10 mouse cellular contexts compared by ENCODE assay signal in the genomic region with DNA sequence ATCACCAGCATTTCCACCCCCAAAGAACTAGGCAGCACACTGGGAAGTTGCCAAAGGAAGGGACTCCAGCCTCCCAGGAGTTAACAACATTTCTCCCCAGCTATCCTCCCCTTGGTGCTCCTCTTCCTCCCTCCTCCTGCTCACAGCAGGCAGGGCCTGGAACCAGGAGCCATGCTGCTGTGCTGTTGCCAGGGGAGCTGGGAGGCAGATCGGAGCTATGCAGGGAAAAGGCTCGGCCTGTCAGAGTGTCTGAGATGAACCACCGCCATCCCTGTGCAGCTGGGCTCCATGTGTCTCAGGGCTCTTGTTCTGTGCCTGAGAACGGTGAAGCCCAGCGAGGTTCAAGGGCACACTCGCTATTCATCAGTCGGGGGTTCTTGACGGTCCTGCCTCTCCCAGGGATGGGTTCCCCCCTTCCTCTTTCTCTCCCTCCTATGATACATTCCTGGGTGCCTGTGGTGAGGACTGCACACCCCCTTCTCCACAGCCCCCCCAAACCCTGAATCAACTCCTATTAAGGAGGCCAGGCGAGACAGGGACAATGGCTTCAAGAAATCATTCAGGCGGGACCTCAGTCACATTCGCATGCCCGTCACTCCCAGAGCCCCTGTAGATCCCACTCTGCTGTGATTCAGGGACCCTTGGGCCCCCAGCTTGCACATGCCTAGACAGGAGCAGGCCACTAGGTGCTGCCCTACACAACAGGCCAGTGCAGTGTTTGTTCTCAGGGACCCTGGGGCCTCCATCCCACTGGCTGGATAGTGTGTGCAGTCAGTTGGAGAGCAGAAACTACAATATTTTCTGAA.
DNase-seq lines count a peak whose midpoint lies in the region; ATAC-seq and TF ChIP-seq lines count a peak whose summit lies in the region.
"Had no signal": no experiment of that assay in that cellular context is flagged by ENCODE, and none has a peak within 500 bp of the region (broad histone marks: within the 10 kb centered on the region; RNA-seq: fewer than 3 reads in every experiment).

No protein-coding gene starts in this region.

- no peak overlapping the region for H3K4me2 ChIP-seq in lung, embryonic 14.5 days
- H3K4me2 ChIP-seq in forebrain, embryonic 13.5 days, result peak overlapping the region; percentile 18
- H3K4me2 ChIP-seq in midbrain, embryonic 11.5 days, result no peak overlapping the region

- H3K27ac ChIP-seq in lung, embryonic 14.5 days (ENCODE audit: low read depth), result no peak overlapping the region
- peak overlapping the region; percentile 99 for H3K27ac ChIP-seq in forebrain, embryonic 13.5 days
- peak overlapping the region; percentile 94 for H3K27ac ChIP-seq in midbrain, embryonic 11.5 days (ENCODE audit: low read depth, low read length)

- peak; percentile 20 for TF ChIP-seq CTCF in lung, embryonic 14.5 days (IDR thresholded peaks at IDR 0.05; ENCODE audit: low read depth)

- WGBS in lung, embryonic 14.5 days, result 11% methylated on average over 12 of the region's 12 CpGs
- 4% methylated on average over 12 of the region's 12 CpGs for WGBS in forebrain, embryonic 13.5 days
- 3% methylated on average over 12 of the region's 12 CpGs for WGBS in midbrain, embryonic 11.5 days

- ATAC-seq in lung, embryonic 14.5 days (ENCODE audit: insufficient read depth), result no peak
- ATAC-seq in forebrain, embryonic 13.5 days, result peak; percentile 11; the same call in 1 of the 2 replicates
- peak; percentile 68 for ATAC-seq in midbrain, embryonic 11.5 days (ENCODE audit: low FRiP score)
- ATAC-seq in granulocyte monocyte progenitor cell, adult 5-6 weeks (replicated peaks; ENCODE audit: poor library complexity, severe bottlenecking), result no peak

- H3K9me3 ChIP-seq in lung, embryonic 14.5 days (ENCODE audit: low read depth, low read length), result no peaks in the 10 kb centered on the region
- H3K9me3 ChIP-seq in forebrain, embryonic 13.5 days (replicated peaks), result no peaks in the 10 kb centered on the region
- no peaks in the 10 kb centered on the region for H3K9me3 ChIP-seq in midbrain, embryonic 11.5 days (ENCODE audit: control insufficient read depth, low read length)

- peaks cover 94% of the 10 kb centered on the region for H3K27me3 ChIP-seq in lung, embryonic 14.5 days (ENCODE audit: insufficient read depth, low read length)
- H3K27me3 ChIP-seq in forebrain, embryonic 13.5 days, result no peaks in the 10 kb centered on the region
- H3K27me3 ChIP-seq in midbrain, embryonic 11.5 days (ENCODE audit: control insufficient read depth, insufficient read depth, low read length), result peaks cover 44% of the 10 kb centered on the region

- no peaks in the 10 kb centered on the region for H3K36me3 ChIP-seq in lung, embryonic 14.5 days (ENCODE audit: insufficient read depth)
- peaks cover 67% of the 10 kb centered on the region for H3K36me3 ChIP-seq in forebrain, embryonic 13.5 days (ENCODE audit: poor library complexity, severe bottlenecking)
- no peaks in the 10 kb centered on the region; the same call in 1 of the 2 replicates for H3K36me3 ChIP-seq in midbrain, embryonic 11.5 days (ENCODE audit: control insufficient read depth, insufficient read depth, low read length)

- no peak overlapping the region for H3K9ac ChIP-seq in lung, embryonic 14.5 days
- H3K9ac ChIP-seq in forebrain, embryonic 13.5 days, result peak overlapping the region; percentile 94
- peak overlapping the region; percentile 51; the same call in 1 of the 2 replicates for H3K9ac ChIP-seq in midbrain, embryonic 11.5 days (ENCODE audit: low read length)

- no peak for DNase-seq in lung, embryonic 14.5 days
- DNase-seq in lung, postnatal 36 days, result no peak
- DNase-seq in midbrain, embryonic 11.5 days (ENCODE audit: low spot score, missing footprints), result peak; percentile 96
- DNase-seq in right cerebral cortex, postnatal 25 days, result peak; percentile 59
- no peak for DNase-seq in spleen, postnatal 36 days (ENCODE audit: low spot score in 2 of 2)
- DNase-seq in adrenal gland, postnatal 14 days, result no peak
- DNase-seq: kidney, adult 8-10 months; thymus, postnatal 14 days had no signal

- H3K4me1 ChIP-seq in lung, embryonic 14.5 days (ENCODE audit: insufficient read depth), result no peaks in the 10 kb centered on the region
- peaks cover 84% of the 10 kb centered on the region for H3K4me1 ChIP-seq in forebrain, embryonic 13.5 days
- peaks cover 71% of the 10 kb centered on the region for H3K4me1 ChIP-seq in midbrain, embryonic 11.5 days (ENCODE audit: control insufficient read depth, insufficient read depth, low read length)

- no peak overlapping the region for H3K4me3 ChIP-seq in lung, embryonic 14.5 days (ENCODE audit: low read depth, low read length)
- H3K4me3 ChIP-seq in forebrain, embryonic 13.5 days, result no peak overlapping the region
- no peak overlapping the region for H3K4me3 ChIP-seq in midbrain, embryonic 11.5 days (ENCODE audit: low read depth, low read length)

Comparison
In these comparisons a context has a peak if more than half of its experiments do, and no peak if none do; other contexts are left out.
1. ATAC-seq: peak in forebrain, embryonic 13.5 days (single experiment) and midbrain, embryonic 11.5 days (single experiment); none in lung, embryonic 14.5 days (single experiment) and granulocyte monocyte progenitor cell, adult 5-6 weeks (single experiment).
2. DNase-seq: peak in midbrain, embryonic 11.5 days (single experiment) and right cerebral cortex, postnatal 25 days (single experiment); none in lung, embryonic 14.5 days (single experiment), lung, postnatal 36 days (single experiment), spleen, postnatal 36 days (0 of 2) and adrenal gland, postnatal 14 days (single experiment).